Mouse (Mus musculus) stomach, embryonic 16.5 days (tissue): Measurements from ENCODE around the gene Hoxb9. TPM values are rescaled to one million over a fixed set of nuclear protein-coding genes. Genes with fewer than 3 reads are reported as not detected.

Source experiments
- ATAC-seq: fragments of 200-750 bp; cut with Nextera tagmentation; 2 replicates; pipeline ENCODE4 v1.8.0; 2017; ENCODE audit warnings: moderate number of reproducible peaks, moderate TSS enrichment; ENCODE audit not compliant: insufficient read depth, low FRiP score
- H3K27ac ChIP-seq: fragments of 300-500 bp; sonication (generic); 2 replicates; pipeline ENCODE4 v1.5.1; 2014; ENCODE audit warnings: low read length
- H3K27me3 ChIP-seq: fragments of 300-500 bp; sonication (generic); 2 replicates; pipeline ENCODE4 v1.6.1; 2014; ENCODE audit warnings: low read length, control low read depth, mixed read lengths; ENCODE audit not compliant: control insufficient read depth, insufficient read depth
- H3K36me3 ChIP-seq: fragments of 300-500 bp; sonication (generic); 2 replicates; pipeline ENCODE4 v1.6.1; 2014; ENCODE audit warnings: low read length; ENCODE audit not compliant: control insufficient read depth, insufficient read depth
- H3K4me1 ChIP-seq: fragments of 300-500 bp; sonication (generic); 2 replicates; pipeline ENCODE4 v1.6.1; 2014; ENCODE audit warnings: low read length, control low read depth, mixed read lengths; ENCODE audit not compliant: control insufficient read depth, insufficient read depth
- H3K4me2 ChIP-seq: fragments of 300-500 bp; sonication (generic); 2 replicates; pipeline ENCODE4 v1.6.1; 2014; ENCODE audit warnings: low read depth, low read length, mixed read lengths
- H3K4me3 ChIP-seq: fragments of 300-500 bp; sonication (generic); replicated peaks from 2 replicates; pipeline ENCODE4 v1.5.1; 2014; ENCODE audit warnings: mild to moderate bottlenecking, low read length
- H3K9ac ChIP-seq: fragments of 300-500 bp; sonication (generic); 2 replicates; pipeline ENCODE4 v1.6.1; 2014; ENCODE audit warnings: low read length
- H3K9me3 ChIP-seq: fragments of 300-500 bp; sonication (generic); replicated peaks from 2 replicates; pipeline ENCODE4 v1.6.1; 2016; ENCODE audit warnings: low read length, control low read depth; ENCODE audit not compliant: control insufficient read depth
- WGBS: fragments of 180-500 bp; shearing (Covaris S2); extraction: QIAGEN DNeasy Blood & Tissue Kit; methylation state at CpG from one replicate; pipeline ENCODE4 v1.1.7; 2014; 5-methylcytosine and 5-hydroxymethylcytosine counted together
- polyA plus RNA-seq: library from polyadenylated mRNA; unstranded; fragments of >200 nt; fragmentation: Nextera tagmentation; extraction: Ambion mirVana; gene quantifications from 2 replicates; pipeline ENCODE4 v1.2.1, GENCODE M21; 2015

Hoxb9 gene
- polyA plus RNA-seq, result 0.14 and 0.16 TPM in 2 replicates

GRCm38 (mm10) chr11:96270996-96271540 lies at the start of gene Hoxb9:
Gene Hoxb9, plus strand, starts transcription at chr11:96271457.
- peaks cover 96% of the 10 kb centered on the region for H3K27me3 ChIP-seq
- peak within 1 kb of the TSS; percentile 49; the same call in 1 of the 2 replicates for H3K9ac ChIP-seq
- H3K4me1 ChIP-seq, result peaks cover 14% of the 10 kb centered on the region
- no peaks in the 10 kb centered on the region for H3K9me3 ChIP-seq
- ATAC-seq, result no peak
- peak within 1 kb of the TSS; percentile 51 for H3K4me2 ChIP-seq
- no peak within 1 kb of the TSS for H3K27ac ChIP-seq
- 1% methylated on average over 40 of the region's 40 CpGs for WGBS
- peak within 1 kb of the TSS; percentile 38 for H3K4me3 ChIP-seq
- no peaks in the 10 kb centered on the region for H3K36me3 ChIP-seq

- H3K27ac ChIP-seq, result no peak overlapping the region
- H3K9ac ChIP-seq, result no peak overlapping the region
- no peaks in the 10 kb centered on the region for H3K27me3 ChIP-seq
- no peaks in the 10 kb centered on the region; the same call in 1 of the 2 replicates for H3K9me3 ChIP-seq
- H3K4me1 ChIP-seq, result no peaks in the 10 kb centered on the region
- no peak overlapping the region for H3K4me3 ChIP-seq
- H3K36me3 ChIP-seq, result no peaks in the 10 kb centered on the region
- 44% methylated on average over 2 of the region's 2 CpGs for WGBS
- no peak overlapping the region for H3K4me2 ChIP-seq
- ATAC-seq, result no peak
Measured at GRCm38 (mm10) chr11:96223813-96224212, 47.4 kb upstream of the Hoxb9 start.

- Histone ChIP-seq H3K4me3 (no peak overlapping the region), H3K4me2 (no peak overlapping the region), H3K36me3 (no peaks in the 10 kb centered on the region), H3K27ac (no peak overlapping the region), H3K9me3 (no peaks in the 10 kb centered on the region), H3K4me1 (no peaks in the 10 kb centered on the region), H3K9ac (no peak overlapping the region), H3K27me3 (no peaks in the 10 kb centered on the region)
- ATAC-seq, result no peak
- 73% methylated on average over 9 of the region's 9 CpGs for WGBS
Measured at GRCm38 (mm10) chr11:96227676-96228075, 43.6 kb upstream of the Hoxb9 start.

- H3K36me3 ChIP-seq, result no peaks in the 10 kb centered on the region
- H3K4me3 ChIP-seq, result no peak overlapping the region
- 4% methylated on average over 12 of the region's 12 CpGs for WGBS
- no peak overlapping the region for H3K9ac ChIP-seq
- ATAC-seq, result no peak
- no peak overlapping the region for H3K4me2 ChIP-seq
- H3K27ac ChIP-seq, result no peak overlapping the region
- no peaks in the 10 kb centered on the region for H3K4me1 ChIP-seq
- peaks cover 18% of the 10 kb centered on the region for H3K27me3 ChIP-seq
- no peaks in the 10 kb centered on the region for H3K9me3 ChIP-seq
Measured at GRCm38 (mm10) chr11:96234906-96235305, 36.4 kb upstream of the Hoxb9 start.

- no peak overlapping the region for H3K4me3 ChIP-seq
- no peaks in the 10 kb centered on the region for H3K9me3 ChIP-seq
- no peak overlapping the region for H3K27ac ChIP-seq
- no peak overlapping the region for H3K4me2 ChIP-seq
- H3K4me1 ChIP-seq, result no peaks in the 10 kb centered on the region
- peaks cover 13% of the 10 kb centered on the region for H3K27me3 ChIP-seq
- ATAC-seq, result no peak
- under 1% methylated on average over 7 of the region's 7 CpGs for WGBS
- no peaks in the 10 kb centered on the region for H3K36me3 ChIP-seq
- H3K9ac ChIP-seq, result no peak overlapping the region
Measured at GRCm38 (mm10) chr11:96240211-96240610, 31.0 kb upstream of the Hoxb9 start.

- no peaks in the 10 kb centered on the region for H3K4me1 ChIP-seq
- no peak for ATAC-seq
- WGBS, result 3% methylated on average over 14 of the region's 14 CpGs
- H3K36me3 ChIP-seq, result no peaks in the 10 kb centered on the region
- H3K4me3 ChIP-seq, result no peak overlapping the region
- no peak overlapping the region for H3K27ac ChIP-seq
- peaks cover 72% of the 10 kb centered on the region for H3K27me3 ChIP-seq
- no peak overlapping the region for H3K9ac ChIP-seq
- H3K4me2 ChIP-seq, result no peak overlapping the region
- H3K9me3 ChIP-seq, result no peaks in the 10 kb centered on the region
Measured at GRCm38 (mm10) chr11:96250901-96251300, 20.4 kb upstream of the Hoxb9 start.

GRCm38 (mm10) chr11:96251480-96252031 lies 19.7 kb upstream of the Hoxb9 start:
- H3K4me3 ChIP-seq, result 0 out of 2 replicates have a peak overlapping the region, but pooled peaks have one; percentile 6
- H3K27ac ChIP-seq, result no peak overlapping the region
- H3K4me2 ChIP-seq, result no peak overlapping the region
- no peaks in the 10 kb centered on the region for H3K9me3 ChIP-seq
- H3K9ac ChIP-seq, result no peak overlapping the region
- ATAC-seq, result no peak
- H3K27me3 ChIP-seq, result peaks cover 74% of the 10 kb centered on the region
- H3K4me1 ChIP-seq, result no peaks in the 10 kb centered on the region
- H3K36me3 ChIP-seq, result no peaks in the 10 kb centered on the region
- WGBS, result 2% methylated on average over 46 of the region's 46 CpGs

- no peak overlapping the region for H3K4me2 ChIP-seq
- no peak overlapping the region for H3K4me3 ChIP-seq
- H3K27me3 ChIP-seq, result peaks cover 83% of the 10 kb centered on the region
- H3K27ac ChIP-seq, result no peak overlapping the region
- no peaks in the 10 kb centered on the region for H3K36me3 ChIP-seq
- no peaks in the 10 kb centered on the region for H3K9me3 ChIP-seq
- H3K9ac ChIP-seq, result no peak overlapping the region
- ATAC-seq, result no peak
- 5% methylated on average over 12 of the region's 12 CpGs for WGBS
- H3K4me1 ChIP-seq, result no peaks in the 10 kb centered on the region
Measured at GRCm38 (mm10) chr11:96252541-96253120, 18.6 kb upstream of the Hoxb9 start.

GRCm38 (mm10) chr11:96254221-96254620 lies 17.0 kb upstream of the Hoxb9 start:
- Histone ChIP-seq H3K4me2 (no peak overlapping the region), H3K9me3 (no peaks in the 10 kb centered on the region), H3K4me3 (no peak overlapping the region), H3K27ac (no peak overlapping the region), H3K27me3 (peaks cover 95% of the 10 kb centered on the region), H3K9ac (no peak overlapping the region), H3K4me1 (no peaks in the 10 kb centered on the region), H3K36me3 (no peaks in the 10 kb centered on the region)
- ATAC-seq, result no peak
- under 1% methylated on average over 11 of the region's 11 CpGs for WGBS
